Mouse (Mus musculus) forebrain, embryonic 11.5 days (tissue): ENCODE results near the gene Dhx15. TPM values are rescaled to one million over a fixed set of nuclear protein-coding genes. Genes with fewer than 3 reads are reported as not detected.

ENCODE experiments used
- ATAC-seq: fragments of 200-750 bp; cut with Nextera tagmentation; replicated peaks from 2 replicates; pipeline ENCODE4 v1.8.0; 2017; ENCODE audit warnings: moderate TSS enrichment; ENCODE audit not compliant: low FRiP score
- DNase-seq: peaks from one replicate; pipeline ENCODE4 v3.0.0-alpha.2; 2017; ENCODE audit warnings: low spot score
- H3K27ac ChIP-seq: fragments of 300-500 bp; sonication (generic); 2 replicates; pipeline ENCODE4 v1.5.1; 2014; ENCODE audit warnings: low read depth, low read length
- H3K27me3 ChIP-seq: fragments of 300-500 bp; sonication (generic); 2 replicates; pipeline ENCODE4 v1.6.1; 2014; ENCODE audit warnings: mild to moderate bottlenecking, low read length, mixed read lengths; ENCODE audit not compliant: control insufficient read depth, insufficient read depth
- H3K36me3 ChIP-seq: fragments of 300-500 bp; sonication (generic); 2 replicates; pipeline ENCODE4 v1.6.1; 2014; ENCODE audit warnings: mild to moderate bottlenecking, low read length, moderate library complexity, mixed read lengths; ENCODE audit not compliant: control insufficient read depth, insufficient read depth
- H3K4me1 ChIP-seq: fragments of 300-500 bp; sonication (generic); replicated peaks from 2 replicates; pipeline ENCODE4 v1.6.1; 2014; ENCODE audit warnings: low read length, mixed read lengths; ENCODE audit not compliant: control insufficient read depth, insufficient read depth
- H3K4me2 ChIP-seq: fragments of 300-500 bp; sonication (generic); 2 replicates; pipeline ENCODE4 v1.6.1; 2014; ENCODE audit warnings: low read depth, mild to moderate bottlenecking, low read length, moderate library complexity, mixed read lengths; ENCODE audit not compliant: severe bottlenecking
- H3K4me3 ChIP-seq: fragments of 300-500 bp; sonication (generic); 2 replicates; pipeline ENCODE4 v1.5.1; 2014; ENCODE audit warnings: low read depth, low read length
- H3K9ac ChIP-seq: fragments of 300-500 bp; sonication (generic); 2 replicates; pipeline ENCODE4 v1.6.1; 2014; ENCODE audit warnings: low read length
- H3K9me3 ChIP-seq: fragments of 300-500 bp; sonication (generic); 2 replicates; pipeline ENCODE4 v1.6.1; 2016; ENCODE audit warnings: low read length, mixed read lengths; ENCODE audit not compliant: control insufficient read depth
- WGBS: fragments of 180-500 bp; shearing (Covaris S2); extraction: QIAGEN DNeasy Blood & Tissue Kit; methylation state at CpG from one replicate; pipeline ENCODE4 v1.1.7; 2014; 5-methylcytosine and 5-hydroxymethylcytosine counted together
- polyA plus RNA-seq: library from polyadenylated mRNA; unstranded; fragments of >200 nt; fragmentation: Nextera tagmentation; extraction: Ambion mirVana; gene quantifications from 2 replicates; pipeline ENCODE4 v1.2.1, GENCODE M21; 2014

The Dhx15 gene
- polyA plus RNA-seq, 1 experiment from 2014 or later = 106 TPM

- Histone ChIP-seq H3K27me3 (no peaks in the 10 kb centered on the region), H3K4me3 (no peak overlapping the region), H3K36me3 (no peaks in the 10 kb centered on the region), H3K27ac (no peak overlapping the region), H3K9ac (no peak overlapping the region), H3K4me2 (no peak overlapping the region), H3K4me1 (no peaks in the 10 kb centered on the region), H3K9me3 (no peaks in the 10 kb centered on the region)
- ATAC-seq (no peak), DNase-seq (no peak)
- 91% methylated on average over 7 of the region's 7 CpGs for WGBS
These were observed 40.2 kb upstream of the Dhx15 start for GRCm38 (mm10) chr5:52230466-52230865.

GRCm38 (mm10) chr5:52226677-52227076 lies 36.4 kb upstream of the Dhx15 start:
- H3K27ac ChIP-seq = no peak overlapping the region
- DNase-seq (no peak), ATAC-seq (no peak)
- no peak overlapping the region for H3K4me2 ChIP-seq
- no peaks in the 10 kb centered on the region for H3K9me3 ChIP-seq
- WGBS = 77% methylated on average over 3 of the region's 3 CpGs
- H3K9ac ChIP-seq = no peak overlapping the region
- no peak overlapping the region for H3K4me3 ChIP-seq
- H3K27me3 ChIP-seq = no peaks in the 10 kb centered on the region
- no peaks in the 10 kb centered on the region for H3K4me1 ChIP-seq
- H3K36me3 ChIP-seq = no peaks in the 10 kb centered on the region

GRCm38 (mm10) chr5:52221596-52221995 lies 31.3 kb upstream of the Dhx15 start:
- H3K36me3 ChIP-seq = no peaks in the 10 kb centered on the region
- H3K4me3 ChIP-seq = no peak overlapping the region
- H3K9ac ChIP-seq = no peak overlapping the region
- H3K4me2 ChIP-seq = no peak overlapping the region
- peaks cover 3% of the 10 kb centered on the region; the same call in 1 of the 2 replicates for H3K4me1 ChIP-seq
- no peaks in the 10 kb centered on the region for H3K27me3 ChIP-seq
- H3K27ac ChIP-seq = no peak overlapping the region
- ATAC-seq (no peak), DNase-seq (no peak)
- WGBS = 79% methylated on average over 5 of the region's 5 CpGs
- no peaks in the 10 kb centered on the region for H3K9me3 ChIP-seq

GRCm38 (mm10) chr5:52220013-52220804 lies 29.9 kb upstream of the Dhx15 start:
- H3K36me3 ChIP-seq = no peaks in the 10 kb centered on the region
- no peak for ATAC-seq

GRCm38 (mm10) chr5:52218238-52218637 lies 27.9 kb upstream of the Dhx15 start:
- H3K4me1 ChIP-seq = peaks cover 3% of the 10 kb centered on the region; the same call in 1 of the 2 replicates
- 84% methylated on average over 6 of the region's 6 CpGs for WGBS

More at GRCm38 (mm10) chr5:52220013-52220804, 29.9 kb upstream of the Dhx15 start:
- H3K9ac ChIP-seq = no peak overlapping the region
- H3K4me2 ChIP-seq = no peak overlapping the region
- H3K4me1 ChIP-seq = peaks cover 3% of the 10 kb centered on the region; the same call in 1 of the 2 replicates
- H3K27me3 ChIP-seq = no peaks in the 10 kb centered on the region
- H3K9me3 ChIP-seq = no peaks in the 10 kb centered on the region
- DNase-seq = no peak
- WGBS = 82% methylated on average over 14 of the region's 14 CpGs
- no peak overlapping the region for H3K4me3 ChIP-seq
- H3K27ac ChIP-seq = no peak overlapping the region

GRCm38 (mm10) chr5:52213143-52213900 lies 23.0 kb upstream of the Dhx15 start:
- no peak overlapping the region for H3K4me2 ChIP-seq
- no peak overlapping the region for H3K27ac ChIP-seq
- H3K9me3 ChIP-seq = no peaks in the 10 kb centered on the region
- no peaks in the 10 kb centered on the region for H3K27me3 ChIP-seq
- 80% methylated on average over 7 of the region's 7 CpGs for WGBS
- DNase-seq = no peak
- no peak for ATAC-seq
- H3K9ac ChIP-seq = no peak overlapping the region
- H3K36me3 ChIP-seq = no peaks in the 10 kb centered on the region
- H3K4me3 ChIP-seq = no peak overlapping the region
- H3K4me1 ChIP-seq = no peaks in the 10 kb centered on the region; the same call in 1 of the 2 replicates

More at GRCm38 (mm10) chr5:52218238-52218637, 27.9 kb upstream of the Dhx15 start:
- Histone ChIP-seq H3K27me3 (no peaks in the 10 kb centered on the region), H3K9ac (no peak overlapping the region), H3K9me3 (no peaks in the 10 kb centered on the region), H3K27ac (no peak overlapping the region), H3K4me3 (no peak overlapping the region), H3K36me3 (no peaks in the 10 kb centered on the region), H3K4me2 (0 out of 2 replicates have a peak overlapping the region, but pooled peaks have one; percentile 1)
- ATAC-seq (0 out of 2 replicates have a peak, but pooled peaks have one; percentile 11), DNase-seq (no peak)

- WGBS = 45% methylated on average over 1 of the region's 1 CpGs
- Histone ChIP-seq H3K9me3 (no peaks in the 10 kb centered on the region), H3K4me3 (peak overlapping the region; percentile 96), H3K4me2 (peak overlapping the region; percentile 59), H3K4me1 (peaks cover 5% of the 10 kb centered on the region; the same call in 1 of the 2 replicates), H3K36me3 (no peaks in the 10 kb centered on the region; the same call in 1 of the 2 replicates), H3K27me3 (no peaks in the 10 kb centered on the region), H3K9ac (peak overlapping the region; percentile 45), H3K27ac (no peak overlapping the region)
- DNase-seq = no peak
- ATAC-seq = no peak
These were observed 810 bp upstream of the Dhx15 start for GRCm38 (mm10) chr5:52191180-52191468.

GRCm38 (mm10) chr5:52189664-52190365 lies 499 bp downstream of the Dhx15 start:
- peaks cover 5% of the 10 kb centered on the region; the same call in 1 of the 2 replicates for H3K4me1 ChIP-seq
- peak overlapping the region; percentile 88 for H3K27ac ChIP-seq
- under 1% methylated on average over 57 of the region's 63 CpGs for WGBS
- H3K36me3 ChIP-seq = no peaks in the 10 kb centered on the region; the same call in 1 of the 2 replicates
- H3K4me2 ChIP-seq = peak overlapping the region; percentile 56
- no peaks in the 10 kb centered on the region for H3K27me3 ChIP-seq
- no peaks in the 10 kb centered on the region for H3K9me3 ChIP-seq
- peak overlapping the region; percentile 96 for H3K4me3 ChIP-seq
- ATAC-seq (peak; percentile 87), DNase-seq (peak; percentile 79)
- H3K9ac ChIP-seq = peak overlapping the region; percentile 99
